Mouse (Mus musculus) ovary, adult 2 months (tissue): ENCODE data around the gene Nek9. TPM values are rescaled to one million over a fixed set of nuclear protein-coding genes. Genes with fewer than 3 reads are reported as not detected.

ENCODE experiments used
- polyA plus RNA-seq: library from polyadenylated mRNA; depleted of rRNA; stranded (reverse); fragments of >200 nt; gene quantifications from 2 replicates; pipeline ENCODE4 v1.2.3, GENCODE M21; 2012; rRNA removed

Gene Nek9
- polyA plus RNA-seq, result 31.2 and 36.2 TPM in 2 replicates

DNA sequence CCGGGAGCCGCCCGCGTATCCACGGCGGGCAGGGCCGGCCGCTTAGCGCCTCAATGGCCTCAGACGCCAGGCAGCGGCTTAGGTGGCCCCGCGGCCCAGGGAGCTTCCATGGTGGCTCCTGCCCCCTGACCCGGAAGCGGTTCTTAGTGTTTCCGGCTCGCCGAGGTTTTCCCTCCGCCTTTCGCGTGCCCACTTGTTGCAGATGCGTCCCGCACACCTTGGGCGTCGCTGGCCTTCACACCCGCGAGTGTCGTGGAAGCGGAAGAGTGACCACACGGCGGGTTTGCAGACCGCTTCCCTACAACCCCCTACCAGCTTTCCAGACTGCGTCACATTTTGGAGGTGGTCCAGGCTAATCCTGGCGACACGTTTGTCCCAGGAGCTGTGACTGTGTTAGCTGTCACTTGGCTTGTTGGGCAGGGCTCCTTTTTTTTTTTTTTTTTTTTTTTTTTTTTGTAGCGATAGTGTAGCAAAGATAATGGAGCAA, at the start of gene Nek9:
Gene Nek9, minus strand, starts transcription at position 120 of the 487 bp plus-strand sequence.

GRCm38 (mm10) chr12:85374561-85375272, 35.6 kb upstream of the Nek9 start, which contains the start of gene Tmed10:
Gene Tmed10, minus strand, starts transcription at chr12:85374847.

DNA sequence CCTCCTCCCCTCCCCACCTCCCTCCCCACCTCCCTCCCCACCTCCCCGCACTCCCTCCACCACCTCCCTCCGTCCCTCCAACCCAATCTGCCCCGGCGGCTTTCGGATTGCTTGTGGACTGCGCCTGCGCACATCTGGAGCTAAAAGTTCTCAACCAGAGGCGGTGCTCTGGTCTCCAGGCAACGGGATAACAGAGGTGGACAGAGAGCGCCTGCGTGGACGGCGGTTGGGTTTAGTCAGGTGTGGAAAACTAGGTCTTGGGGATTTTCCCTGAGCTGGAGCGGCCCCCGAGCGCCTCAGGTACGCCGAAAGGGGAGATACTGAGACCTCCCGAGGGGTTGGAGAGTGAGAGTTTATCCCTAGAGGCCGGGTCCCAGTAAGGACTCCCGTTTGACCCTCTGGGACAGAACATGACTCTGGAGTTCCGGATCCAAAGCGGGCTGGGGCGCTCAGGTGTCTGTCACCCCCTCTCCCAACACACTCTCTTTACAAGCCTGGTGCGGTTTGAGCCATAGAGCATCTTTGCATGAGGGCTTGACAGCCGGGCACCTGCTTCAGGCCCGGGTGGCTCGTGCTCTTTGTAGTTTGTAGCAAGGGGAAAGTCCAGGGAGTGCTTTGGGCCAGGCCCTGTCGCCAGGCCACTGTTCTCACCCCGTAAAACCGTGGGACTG, 50.5 kb downstream of the Nek9 start, which contains the start of gene Zc2hc1c:
Gene Zc2hc1c, plus strand, starts transcription at position 106 of the 671 bp plus-strand sequence.

DNA sequence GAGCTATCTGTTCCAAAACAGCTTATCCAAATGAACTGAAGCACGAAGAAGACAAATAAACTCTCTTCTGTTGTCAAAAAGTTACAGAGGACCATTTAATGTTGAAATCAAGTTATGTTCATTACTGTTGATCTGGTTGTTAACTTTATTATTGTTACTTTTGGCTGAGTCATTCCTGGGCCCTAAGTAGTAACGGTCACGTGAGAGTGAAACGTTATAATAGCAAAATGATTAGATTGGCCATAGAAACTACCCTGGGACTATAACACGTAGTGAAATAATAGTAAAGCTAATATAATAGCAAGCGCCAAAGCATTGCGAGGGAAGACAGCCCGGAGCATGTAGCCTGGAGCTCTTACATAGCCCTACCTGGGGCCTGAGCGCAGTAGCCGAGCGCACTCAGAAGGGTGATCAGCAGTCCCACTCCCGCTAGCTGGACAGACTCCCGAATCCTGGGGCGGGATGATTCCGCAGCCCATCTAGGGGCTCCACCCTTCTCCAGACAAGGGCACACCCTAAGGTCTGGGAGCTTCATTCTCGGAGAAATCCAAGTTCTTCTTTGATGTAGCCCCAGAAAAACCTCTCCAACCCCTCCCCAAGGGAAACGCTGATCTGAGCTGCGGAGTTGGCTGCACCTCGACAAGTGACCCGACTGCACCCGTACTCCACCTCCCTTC, 51.2 kb downstream of the Nek9 start, which contains the start of gene Acyp1:
Gene Acyp1, minus strand, starts transcription at position 630 of the 677 bp plus-strand sequence.

GRCm38 (mm10) chr12:85270319-85270718, 68.8 kb downstream of the Nek9 start, which contains the start of gene Mlh3:
Gene Mlh3, minus strand, starts transcription at chr12:85270599.

Other genes with a start within 250 kb of the Nek9 start
- gene Prox2, start 228.6 kb downstream of the Nek9 start, polyA plus RNA-seq, result 3.0 and 3.4 TPM in 2 replicates
- gene Dlst, start 228.5 kb downstream of the Nek9 start, polyA plus RNA-seq, result 70.4 and 82.0 TPM in 2 replicates
- 1.0 and 1.3 TPM in 2 replicates for gene Rps6kl1, start 188.1 kb downstream of the Nek9 start, polyA plus RNA-seq
- gene Pgf, start 161.6 kb downstream of the Nek9 start, polyA plus RNA-seq, result 3.0 and 3.6 TPM in 2 replicates
- 131 and 144 TPM in 2 replicates for gene Eif2b2, start 119.9 kb downstream of the Nek9 start, polyA plus RNA-seq
- 3.5 and 4.0 TPM in 2 replicates for gene Mlh3, start 68.8 kb downstream of the Nek9 start, polyA plus RNA-seq
- gene Acyp1, start 50.9 kb downstream of the Nek9 start, polyA plus RNA-seq, result 2.5 and 3.3 TPM in 2 replicates
- 1.1 and 1.2 TPM in 2 replicates for gene Zc2hc1c, start 50.8 kb downstream of the Nek9 start, polyA plus RNA-seq
- gene Tmed10, start 35.5 kb upstream of the Nek9 start, polyA plus RNA-seq, result 297 and 359 TPM in 2 replicates
- gene Fos, start 134.5 kb upstream of the Nek9 start, polyA plus RNA-seq, result 25.5 and 27.3 TPM in 2 replicates